Mouse (Mus musculus): Measurements from ENCODE around the gene Ext2.
A peak's percentile ranks its signal among the peaks of the same experiment; 100 is the strongest.

Gene Ext2

GRCm38 (mm10) chr2:93805523-93805922, 16.8 kb downstream of the Ext2 start:
- no peak for DNase-seq

- no peak for DNase-seq
These were observed 17.3 kb downstream of the Ext2 start for GRCm38 (mm10) chr2:93805066-93805465.

GRCm38 (mm10) chr2:93802947-93803346, 19.4 kb downstream of the Ext2 start:
- DNase-seq: no peak

- DNase-seq: no peak
These were observed 21.3 kb downstream of the Ext2 start for GRCm38 (mm10) chr2:93801097-93801496.

- DNase-seq: no peak
These were observed 25.1 kb downstream of the Ext2 start for GRCm38 (mm10) chr2:93797162-93797795.

GRCm38 (mm10) chr2:93794375-93794774, 28.0 kb downstream of the Ext2 start:
- DNase-seq: no peak

GRCm38 (mm10) chr2:93791516-93792499, 30.6 kb downstream of the Ext2 start:
- DNase-seq: peak; percentile 66

- DNase-seq: no peak
These were observed 31.5 kb downstream of the Ext2 start for GRCm38 (mm10) chr2:93790798-93791345.

GRCm38 (mm10) chr2:93788557-93788956, 33.8 kb downstream of the Ext2 start:
- DNase-seq: no peak

GRCm38 (mm10) chr2:93786175-93786574, 36.2 kb downstream of the Ext2 start:
- DNase-seq: peak; percentile 77

- no peak for DNase-seq
These were observed 37.0 kb downstream of the Ext2 start for GRCm38 (mm10) chr2:93785432-93785798.

- DNase-seq: peak; percentile 64
These were observed 37.5 kb downstream of the Ext2 start for GRCm38 (mm10) chr2:93784721-93785431.

- DNase-seq: no peak
These were observed 38.3 kb downstream of the Ext2 start for GRCm38 (mm10) chr2:93783926-93784539.

- no peak for DNase-seq
These were observed 39.7 kb downstream of the Ext2 start for GRCm38 (mm10) chr2:93782682-93783081.

GRCm38 (mm10) chr2:93782156-93782555, 40.2 kb downstream of the Ext2 start:
- no peak for DNase-seq

- no peak for DNase-seq
These were observed 41.8 kb downstream of the Ext2 start for GRCm38 (mm10) chr2:93780528-93780927.

GRCm38 (mm10) chr2:93779897-93780208, 42.5 kb downstream of the Ext2 start:
- no peak for DNase-seq

GRCm38 (mm10) chr2:93779081-93779896, 43.1 kb downstream of the Ext2 start:
- DNase-seq: no peak

- DNase-seq: no peak
These were observed 43.8 kb downstream of the Ext2 start for GRCm38 (mm10) chr2:93778616-93779015.

GRCm38 (mm10) chr2:93777056-93777430, 45.3 kb downstream of the Ext2 start:
- no peak for DNase-seq

- no peak for DNase-seq
These were observed 45.9 kb downstream of the Ext2 start for GRCm38 (mm10) chr2:93776267-93777055.
